Mouse (Mus musculus) embryonic facial prominence, embryonic 13.5 days (tissue): ENCODE data around the gene Dlst. TPM values are rescaled to one million over a fixed set of nuclear protein-coding genes. Genes with fewer than 3 reads are reported as not detected.

Source experiments
- ATAC-seq: fragments of 200-750 bp; cut with Nextera tagmentation; 2 replicates; pipeline ENCODE4 v1.8.0; 2017; ENCODE audit warnings: low read depth; ENCODE audit not compliant: insufficient number of reproducible peaks, insufficient read depth, low FRiP score, low TSS enrichment
- H3K27ac ChIP-seq: fragments of 300-500 bp; sonication (generic); 2 replicates; pipeline ENCODE4 v1.5.1; 2015; ENCODE audit warnings: moderate library complexity, mild to moderate bottlenecking, inconsistent platforms
- H3K27me3 ChIP-seq: fragments of 300-500 bp; sonication (generic); 2 replicates; pipeline ENCODE4 v1.6.1; 2015; ENCODE audit warnings: mild to moderate bottlenecking, inconsistent platforms
- H3K36me3 ChIP-seq: fragments of 300-500 bp; sonication (generic); 2 replicates; pipeline ENCODE4 v1.6.1; 2015; ENCODE audit warnings: mild to moderate bottlenecking, inconsistent platforms
- H3K4me1 ChIP-seq: fragments of 300-500 bp; sonication (generic); 2 replicates; pipeline ENCODE4 v1.6.1; 2015; ENCODE audit warnings: inconsistent platforms
- H3K4me2 ChIP-seq: fragments of 300-500 bp; sonication (generic); 2 replicates; pipeline ENCODE4 v1.6.1; 2015; ENCODE audit warnings: moderate library complexity, mild to moderate bottlenecking, inconsistent platforms
- H3K4me3 ChIP-seq: fragments of 300-500 bp; sonication (generic); 2 replicates; pipeline ENCODE4 v1.5.1; 2015; ENCODE audit warnings: mild to moderate bottlenecking, inconsistent platforms
- H3K9ac ChIP-seq: fragments of 300-500 bp; sonication (generic); 2 replicates; pipeline ENCODE4 v1.6.1; 2015; ENCODE audit warnings: mild to moderate bottlenecking, inconsistent platforms
- H3K9me3 ChIP-seq: fragments of 300-500 bp; sonication (generic); 2 replicates; pipeline ENCODE4 v1.6.1; 2016; ENCODE audit warnings: inconsistent platforms
- WGBS: fragments of 180-500 bp; shearing (Covaris S2); methylation state at CpG from one replicate; pipeline ENCODE4 v1.1.7; 2015; ENCODE audit warnings: mixed read lengths; 5-methylcytosine and 5-hydroxymethylcytosine counted together
- polyA plus RNA-seq: library from polyadenylated mRNA; unstranded; fragments of >200 nt; fragmentation: Nextera tagmentation; extraction: Ambion mirVana; gene quantifications from 2 replicates; pipeline ENCODE4 v1.2.1, GENCODE M21; 2015

The Dlst gene
- 108 and 109 TPM in 2 replicates for polyA plus RNA-seq

- peaks cover 42% of the 10 kb centered on the region for H3K4me1 ChIP-seq
These were observed at the start of gene Dlst, which contains the start of gene Prox2 for GRCm38 (mm10) chr12:85110698-85111592. Dlst (plus strand) TSS chr12:85110833. Prox2 (minus strand) TSS chr12:85110759.

GRCm38 (mm10) chr12:85071043-85071442 is 39.6 kb upstream of the Dlst start:
- Histone ChIP-seq H3K9me3 (no peaks in the 10 kb centered on the region), H3K4me3 (no peak overlapping the region), H3K27me3 (no peaks in the 10 kb centered on the region), H3K4me2 (no peak overlapping the region), H3K4me1 (no peaks in the 10 kb centered on the region), H3K9ac (no peak overlapping the region), H3K27ac (no peak overlapping the region), H3K36me3 (peaks cover 57% of the 10 kb centered on the region)
- ATAC-seq, result no peak

More at GRCm38 (mm10) chr12:85110698-85111592, at the start of gene Dlst, which contains the start of gene Prox2:
- ATAC-seq, result peak; percentile 82
- peak within 1 kb of the TSS; percentile 92 for H3K27ac ChIP-seq
- H3K27me3 ChIP-seq, result no peaks in the 10 kb centered on the region
- WGBS, result under 1% methylated on average over 83 of the region's 83 CpGs
- H3K9me3 ChIP-seq, result no peaks in the 10 kb centered on the region
- peak within 1 kb of the TSS; percentile 89 for H3K4me3 ChIP-seq
- H3K36me3 ChIP-seq, result peaks cover 11% of the 10 kb centered on the region
- H3K9ac ChIP-seq, result peak within 1 kb of the TSS; percentile 93
- peak within 1 kb of the TSS; percentile 78 for H3K4me2 ChIP-seq

- Histone ChIP-seq H3K36me3 (peaks cover 34% of the 10 kb centered on the region), H3K27ac (no peak overlapping the region)
- 88% methylated on average over 3 of the region's 3 CpGs for WGBS
These were observed 33.5 kb upstream of the Dlst start for GRCm38 (mm10) chr12:85077100-85077499.

GRCm38 (mm10) chr12:85084257-85084656 is 26.4 kb upstream of the Dlst start:
- Histone ChIP-seq H3K9me3 (no peaks in the 10 kb centered on the region), H3K4me1 (0 out of 2 replicates have a peak, but pooled peaks cover 4% of the 10 kb centered on the region), H3K9ac (no peak overlapping the region), H3K27ac (no peak overlapping the region), H3K27me3 (no peaks in the 10 kb centered on the region), H3K36me3 (peaks cover 35% of the 10 kb centered on the region), H3K4me2 (no peak overlapping the region), H3K4me3 (no peak overlapping the region)
- ATAC-seq, result no peak
- 81% methylated on average over 2 of the region's 2 CpGs for WGBS

More at GRCm38 (mm10) chr12:85077100-85077499, 33.5 kb upstream of the Dlst start:
- no peak for ATAC-seq
- no peaks in the 10 kb centered on the region for H3K4me1 ChIP-seq
- H3K27me3 ChIP-seq, result no peaks in the 10 kb centered on the region
- H3K4me3 ChIP-seq, result no peak overlapping the region
- H3K9ac ChIP-seq, result no peak overlapping the region
- no peak overlapping the region for H3K4me2 ChIP-seq
- no peaks in the 10 kb centered on the region for H3K9me3 ChIP-seq

DNA sequence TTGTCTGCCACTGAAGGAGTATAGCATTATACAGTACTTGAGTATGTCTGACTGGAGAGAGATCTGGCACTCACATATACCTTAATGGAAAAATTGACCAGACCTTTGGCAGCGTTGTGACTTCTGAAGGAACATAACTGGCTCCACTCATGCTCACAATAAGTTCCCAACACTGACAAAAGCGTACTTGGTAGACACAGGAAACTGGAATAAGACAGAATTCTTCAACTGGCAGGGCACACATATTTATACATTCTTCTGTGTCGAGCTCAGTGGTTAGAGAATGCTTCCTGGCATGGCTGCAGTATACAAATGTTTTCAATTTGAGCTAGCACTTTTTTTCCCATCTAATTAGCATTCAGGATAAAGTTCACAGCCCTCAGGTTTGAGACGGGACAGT is 25.7 kb upstream of the Dlst start:
- Histone ChIP-seq H3K27ac (no peak overlapping the region), H3K9ac (no peak overlapping the region), H3K36me3 (peaks cover 41% of the 10 kb centered on the region), H3K4me3 (no peak overlapping the region), H3K4me1 (0 out of 2 replicates have a peak, but pooled peaks cover 4% of the 10 kb centered on the region), H3K27me3 (no peaks in the 10 kb centered on the region), H3K4me2 (no peak overlapping the region), H3K9me3 (no peaks in the 10 kb centered on the region)
- no peak for ATAC-seq
- 63% methylated on average over 4 of the region's 4 CpGs for WGBS

DNA sequence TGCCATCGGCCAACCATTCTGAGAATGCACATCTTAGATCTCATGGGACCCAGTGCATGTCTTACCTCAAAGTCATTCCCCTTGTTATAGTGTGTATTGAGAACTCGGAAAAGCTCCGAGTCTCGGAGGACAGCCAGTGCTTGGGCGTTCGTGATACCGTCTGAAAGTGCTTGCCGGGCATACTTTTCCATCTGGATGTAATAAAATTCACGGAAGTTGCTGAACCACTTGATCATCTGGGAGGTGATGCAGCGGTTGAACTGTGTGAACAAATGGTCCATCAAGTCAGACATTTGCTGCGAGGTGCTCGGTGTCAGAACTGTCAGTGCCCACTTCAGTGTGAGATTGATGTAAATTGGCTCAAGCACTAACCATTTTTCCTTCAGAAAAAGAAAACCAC is 22.8 kb upstream of the Dlst start:
- Histone ChIP-seq H3K27me3 (no peaks in the 10 kb centered on the region), H3K4me2 (no peak overlapping the region), H3K36me3 (peaks cover 40% of the 10 kb centered on the region), H3K4me1 (peaks cover 8% of the 10 kb centered on the region; the same call in 1 of the 2 replicates), H3K27ac (no peak overlapping the region), H3K9ac (no peak overlapping the region), H3K4me3 (no peak overlapping the region), H3K9me3 (no peaks in the 10 kb centered on the region)
- ATAC-seq, result no peak
- WGBS, result 66% methylated on average over 12 of the region's 12 CpGs

GRCm38 (mm10) chr12:85091190-85091589 is 19.4 kb upstream of the Dlst start:
- H3K9me3 ChIP-seq, result no peaks in the 10 kb centered on the region
- WGBS, result 83% methylated on average over 3 of the region's 3 CpGs
- no peak overlapping the region for H3K27ac ChIP-seq
- no peak overlapping the region for H3K4me3 ChIP-seq
- H3K27me3 ChIP-seq, result no peaks in the 10 kb centered on the region
- peaks cover 40% of the 10 kb centered on the region for H3K36me3 ChIP-seq
- no peak for ATAC-seq
- H3K4me1 ChIP-seq, result peaks cover 23% of the 10 kb centered on the region
- no peak overlapping the region for H3K4me2 ChIP-seq
- no peak overlapping the region for H3K9ac ChIP-seq

DNA sequence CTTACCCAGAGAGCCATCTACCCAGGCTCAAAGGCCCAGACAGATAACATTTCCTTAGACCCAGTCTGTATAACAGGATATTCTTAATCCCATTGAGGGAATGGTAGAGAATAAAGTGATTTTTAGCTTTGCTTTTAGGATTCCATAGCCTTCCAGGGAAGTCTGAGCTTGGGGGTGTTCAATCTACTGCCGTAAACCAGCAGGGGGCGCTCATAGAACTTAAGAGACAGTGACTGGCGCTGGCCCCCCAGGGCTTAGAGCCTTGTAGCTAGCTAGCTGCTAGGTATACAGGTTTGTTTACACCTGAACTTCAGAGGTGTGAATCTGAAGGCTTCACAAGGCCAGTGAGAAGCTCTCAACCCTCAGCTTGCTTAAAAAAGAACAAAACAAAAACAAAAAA is 18.4 kb upstream of the Dlst start:
- 11% methylated on average over 3 of the region's 3 CpGs for WGBS
- Histone ChIP-seq H3K9me3 (no peaks in the 10 kb centered on the region), H3K9ac (peak overlapping the region; percentile 16; the same call in 1 of the 2 replicates), H3K4me1 (peaks cover 23% of the 10 kb centered on the region), H3K27ac (no peak overlapping the region), H3K4me2 (no peak overlapping the region), H3K27me3 (no peaks in the 10 kb centered on the region), H3K36me3 (peaks cover 29% of the 10 kb centered on the region), H3K4me3 (no peak overlapping the region)
- no peak for ATAC-seq

- no peaks in the 10 kb centered on the region for H3K9me3 ChIP-seq
- no peak for ATAC-seq
- H3K9ac ChIP-seq, result 0 out of 2 replicates have a peak overlapping the region, but pooled peaks have one; percentile 7
- 18% methylated on average over 14 of the region's 14 CpGs for WGBS
- H3K4me2 ChIP-seq, result peak overlapping the region; percentile 14; the same call in 1 of the 2 replicates
- no peaks in the 10 kb centered on the region for H3K27me3 ChIP-seq
- peaks cover 23% of the 10 kb centered on the region for H3K4me1 ChIP-seq
- H3K27ac ChIP-seq, result peak overlapping the region; percentile 65; the same call in 1 of the 2 replicates
- no peak overlapping the region for H3K4me3 ChIP-seq
- peaks cover 11% of the 10 kb centered on the region for H3K36me3 ChIP-seq
These were observed 16.6 kb upstream of the Dlst start for GRCm38 (mm10) chr12:85094010-85094409.

DNA sequence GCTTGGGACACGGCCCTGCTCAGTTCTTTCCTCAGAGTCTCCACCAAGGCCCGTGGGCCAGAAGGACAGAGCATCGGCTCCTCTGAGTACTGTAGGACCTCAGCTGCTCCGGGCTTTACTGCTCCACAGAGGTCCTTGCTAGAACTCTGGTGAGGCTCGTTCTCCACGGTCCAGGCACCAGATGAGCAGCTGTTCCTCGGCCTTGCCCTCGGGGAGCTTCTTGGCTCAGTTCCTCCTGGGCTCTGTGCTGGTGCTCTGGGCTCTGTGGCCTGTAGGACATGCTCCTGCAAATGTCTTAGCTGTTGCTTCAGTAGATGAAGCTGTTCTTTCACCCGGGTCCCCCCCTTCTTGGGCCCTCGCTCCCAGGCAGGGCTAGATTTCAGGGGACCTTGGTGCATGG is 15.9 kb upstream of the Dlst start:
- H3K27me3 ChIP-seq, result no peaks in the 10 kb centered on the region
- 0 out of 2 replicates have a peak overlapping the region, but pooled peaks have one; percentile 7 for H3K9ac ChIP-seq
- peaks cover 5% of the 10 kb centered on the region; the same call in 1 of the 2 replicates for H3K36me3 ChIP-seq
- H3K4me1 ChIP-seq, result peaks cover 23% of the 10 kb centered on the region
- no peak for ATAC-seq
- H3K9me3 ChIP-seq, result no peaks in the 10 kb centered on the region
- H3K4me2 ChIP-seq, result no peak overlapping the region
- peak overlapping the region; percentile 65; the same call in 1 of the 2 replicates for H3K27ac ChIP-seq
- H3K4me3 ChIP-seq, result no peak overlapping the region
- WGBS, result 67% methylated on average over 10 of the region's 10 CpGs

GRCm38 (mm10) chr12:85095146-85095545 is 15.5 kb upstream of the Dlst start:
- ATAC-seq, result no peak
- Histone ChIP-seq H3K27ac (peak overlapping the region; percentile 65; the same call in 1 of the 2 replicates), H3K4me2 (no peak overlapping the region), H3K9me3 (no peaks in the 10 kb centered on the region), H3K4me1 (peaks cover 23% of the 10 kb centered on the region), H3K36me3 (0 out of 2 replicates have a peak, but pooled peaks cover 3% of the 10 kb centered on the region), H3K4me3 (no peak overlapping the region), H3K27me3 (no peaks in the 10 kb centered on the region), H3K9ac (no peak overlapping the region)
- WGBS, result 88% methylated on average over 11 of the region's 11 CpGs
